Mouse (Mus musculus) CH12.LX (cell line): ENCODE results near the gene Cabp2. TPM values are rescaled to one million over a fixed set of nuclear protein-coding genes. Genes with fewer than 3 reads are reported as not detected.

ENCODE experiments used
- DNase-seq: peaks from one replicate; pipeline ENCODE4 v3.0.0-alpha.2; 2013; ENCODE audit errors: extremely low read depth
- H3K27ac ChIP-seq: 2 replicates; pipeline ENCODE4 v1.5.1; 2012; ENCODE audit warnings: low read depth, mild to moderate bottlenecking, control low read depth, moderate library complexity; ENCODE audit not compliant: insufficient read depth
- H3K27me3 ChIP-seq: replicated peaks from 2 replicates; pipeline ENCODE3; 2012; ENCODE audit warnings: inconsistent platforms
- H3K36me3 ChIP-seq, 2 experiments: replicated peaks in 1 of 2; 2 replicates each; pipeline versions ENCODE3 to v1.6.1; 2012; ENCODE audit warnings: inconsistent platforms in 1 of 2, low read length in 1 of 2, mild to moderate bottlenecking in 1 of 2, mixed read lengths in 1 of 2, moderate library complexity in 1 of 2; ENCODE audit not compliant: control insufficient read depth in 1 of 2, insufficient read depth in 1 of 2
- H3K4me1 ChIP-seq, 2 experiments: 2 replicates each; pipeline ENCODE4 v1.6.1; 2012; ENCODE audit warnings: inconsistent platforms in 1 of 2, moderate library complexity in 1 of 2; ENCODE audit not compliant: insufficient read depth in 2 of 2, control insufficient read depth in 1 of 2
- H3K4me2 ChIP-seq: 2 replicates; pipeline ENCODE4 v1.6.1; 2012; ENCODE audit warnings: low read depth, mild to moderate bottlenecking, control low read depth; ENCODE audit not compliant: poor library complexity, insufficient read depth, severe bottlenecking
- H3K4me3 ChIP-seq, 3 experiments: fragments of 150-350 bp in 1 of 3; sonication (generic) in 1 of 3; replicated peaks in 1 of 3; 2 replicates each; pipeline versions ENCODE3 to v1.5.1; 2011 to 2012; ENCODE audit warnings: low read depth in 2 of 3, low read length in 2 of 3, mild to moderate bottlenecking in 2 of 3, moderate library complexity in 2 of 3, control low read depth in 1 of 3, improper control_type of control experiment in 1 of 3, inconsistent platforms in 1 of 3, mixed read lengths in 1 of 3; ENCODE audit not compliant: poor library complexity in 1 of 3
- H3K79me2 ChIP-seq: replicated peaks from 2 replicates; pipeline ENCODE4 v1.6.1; 2012; ENCODE audit warnings: mild to moderate bottlenecking, moderate library complexity; ENCODE audit not compliant: control insufficient read depth, poor library complexity, insufficient read depth, severe bottlenecking; ENCODE audit errors: extremely low read depth
- H3K9ac ChIP-seq: 2 replicates; pipeline ENCODE4 v1.6.1; 2012; ENCODE audit warnings: low read depth, mild to moderate bottlenecking, control low read depth, moderate library complexity; ENCODE audit not compliant: insufficient read depth
- H3K9me3 ChIP-seq: replicated peaks from 2 replicates; pipeline ENCODE3; 2012; ENCODE audit warnings: low read length, inconsistent platforms, mixed read lengths
- BHLHE40 ChIP-seq: IDR thresholded peaks from 2 replicates; pipeline ENCODE4 v1.6.1; 2011; ENCODE audit warnings: mild to moderate bottlenecking, low read depth, low read length, improper control_type of control experiment
- CHD1 ChIP-seq: IDR thresholded peaks from 2 replicates; pipeline ENCODE4 v1.6.1; 2012; ENCODE audit warnings: low read depth, low read length, improper control_type of control experiment, inconsistent platforms
- CHD2 ChIP-seq: IDR thresholded peaks from 2 replicates; pipeline ENCODE4 v1.6.1; 2011; ENCODE audit warnings: low read length, improper control_type of control experiment
- CTCF ChIP-seq, 2 experiments: IDR thresholded peaks in 1 of 2; conservative IDR thresholded peaks in 1 of 2; 2 replicates each; pipeline ENCODE4 v1.5.1; 2011 to 2012; ENCODE audit warnings: low read depth in 2 of 2, low read length in 2 of 2, improper control_type of control experiment in 1 of 2, inconsistent platforms in 1 of 2, mild to moderate bottlenecking in 1 of 2, moderate library complexity in 1 of 2
- E2F4 ChIP-seq: IDR thresholded peaks from 2 replicates; pipeline ENCODE4 v1.6.1; 2011; ENCODE audit warnings: low read depth, low read length, improper control_type of control experiment; ENCODE audit not compliant: insufficient replicate concordance
- ELF1 ChIP-seq: IDR thresholded peaks from 2 replicates; pipeline ENCODE4 v1.6.1; 2014; ENCODE audit warnings: low read depth, mild to moderate bottlenecking, inconsistent platforms, low read length, improper control_type of control experiment
- EP300 ChIP-seq: IDR thresholded peaks from 2 replicates; pipeline ENCODE4 v1.6.1; 2011; ENCODE audit warnings: low read length, improper control_type of control experiment
- ETS1 ChIP-seq: conservative IDR thresholded peaks from 2 replicates; pipeline ENCODE4 v1.6.1; 2012; ENCODE audit warnings: low read depth, mild to moderate bottlenecking, inconsistent platforms, low read length, improper control_type of control experiment, moderate library complexity
- GABPA ChIP-seq: IDR thresholded peaks from 2 replicates; pipeline ENCODE4 v1.6.1; 2012; ENCODE audit warnings: low read depth, low read length, improper control_type of control experiment, inconsistent platforms; ENCODE audit not compliant: insufficient replicate concordance
- HCFC1 ChIP-seq: IDR thresholded peaks from 2 replicates; pipeline ENCODE4 v1.6.1; 2012; ENCODE audit warnings: low read depth, mild to moderate bottlenecking, inconsistent platforms, low read length, improper control_type of control experiment
- IRF4 ChIP-seq: IDR thresholded peaks from 2 replicates; pipeline ENCODE4 v1.6.1; 2014; ENCODE audit warnings: low read depth, mild to moderate bottlenecking, inconsistent platforms, low read length, improper control_type of control experiment
- JUN ChIP-seq: IDR thresholded peaks from 2 replicates; pipeline ENCODE4 v1.6.1; 2011; ENCODE audit warnings: low read depth, mild to moderate bottlenecking, low read length, improper control_type of control experiment, moderate library complexity; ENCODE audit not compliant: insufficient read depth
- JUND ChIP-seq: conservative IDR thresholded peaks from 2 replicates; pipeline ENCODE4 v1.6.1; 2011; ENCODE audit warnings: low read depth, low read length, improper control_type of control experiment
- KAT2A ChIP-seq: IDR thresholded peaks from 2 replicates; pipeline ENCODE4 v1.6.1; 2012; ENCODE audit warnings: low read length, improper control_type of control experiment, inconsistent platforms; ENCODE audit not compliant: insufficient replicate concordance
- MAFK ChIP-seq: IDR thresholded peaks from 2 replicates; pipeline ENCODE4 v1.6.1; 2011; ENCODE audit warnings: low read length, improper control_type of control experiment; ENCODE audit not compliant: insufficient replicate concordance
- MAX ChIP-seq: IDR thresholded peaks from 2 replicates; pipeline ENCODE4 v1.6.1; 2011; ENCODE audit warnings: low read length, improper control_type of control experiment
- MAZ ChIP-seq: IDR thresholded peaks from 2 replicates; pipeline ENCODE4 v1.6.1; 2012; ENCODE audit warnings: low read depth, mild to moderate bottlenecking, inconsistent platforms, low read length, improper control_type of control experiment, moderate library complexity
- MEF2A ChIP-seq: IDR thresholded peaks from 2 replicates; pipeline ENCODE4 v1.6.1; 2014; ENCODE audit warnings: low read depth, mild to moderate bottlenecking, inconsistent platforms, low read length, improper control_type of control experiment, borderline replicate concordance
- MXI1 ChIP-seq: IDR thresholded peaks from 2 replicates; pipeline ENCODE4 v1.6.1; 2011; ENCODE audit warnings: mild to moderate bottlenecking, low read depth, low read length, improper control_type of control experiment
- MYC ChIP-seq: IDR thresholded peaks from 2 replicates; pipeline ENCODE4 v1.6.1; 2011; ENCODE audit warnings: low read depth, mild to moderate bottlenecking, improper control_type of control experiment, low read length
- NELFE ChIP-seq: IDR thresholded peaks from 2 replicates; pipeline ENCODE4 v1.6.1; 2011; ENCODE audit warnings: low read depth, low read length, improper control_type of control experiment
- NRF1 ChIP-seq: IDR thresholded peaks from 2 replicates; pipeline ENCODE4 v1.6.1; 2014; ENCODE audit warnings: low read depth, mild to moderate bottlenecking, inconsistent platforms, low read length, improper control_type of control experiment, moderate library complexity
- PAX5 ChIP-seq: IDR thresholded peaks from 2 replicates; pipeline ENCODE4 v1.6.1; 2012; ENCODE audit warnings: low read length, inconsistent platforms, mixed read lengths
- POLR2A ChIP-seq: IDR thresholded peaks from 2 replicates; pipeline ENCODE4 v1.6.1; 2011; ENCODE audit warnings: low read depth, mild to moderate bottlenecking, improper control_type of control experiment, low read length
- POLR2AphosphoS2 ChIP-seq: IDR thresholded peaks from 2 replicates; pipeline ENCODE4 v1.6.1; 2011; ENCODE audit warnings: low read depth, low read length, improper control_type of control experiment
- RAD21 ChIP-seq: IDR thresholded peaks from 2 replicates; pipeline ENCODE4 v1.6.1; 2011; ENCODE audit warnings: low read depth, mild to moderate bottlenecking, low read length, improper control_type of control experiment, moderate library complexity
- RCOR1 ChIP-seq: conservative IDR thresholded peaks from 2 replicates; pipeline ENCODE4 v1.6.1; 2012; ENCODE audit warnings: low read depth, mild to moderate bottlenecking, inconsistent platforms, low read length, improper control_type of control experiment
- SIN3A ChIP-seq: IDR thresholded peaks from 2 replicates; pipeline ENCODE4 v1.6.1; 2012; ENCODE audit warnings: low read length, improper control_type of control experiment, inconsistent platforms
- SMC3 ChIP-seq: IDR thresholded peaks from 2 replicates; pipeline ENCODE4 v1.6.1; 2011; ENCODE audit warnings: low read depth, low read length, improper control_type of control experiment
- TBP ChIP-seq: conservative IDR thresholded peaks from 2 replicates; pipeline ENCODE4 v1.6.1; 2011; ENCODE audit warnings: low read depth, low read length, improper control_type of control experiment
- TCF12 ChIP-seq: IDR thresholded peaks from 2 replicates; pipeline ENCODE4 v1.6.1; 2014; ENCODE audit warnings: low read depth, mild to moderate bottlenecking, inconsistent platforms, low read length, improper control_type of control experiment
- UBTF ChIP-seq: IDR thresholded peaks from 2 replicates; pipeline ENCODE4 v1.6.1; 2012; ENCODE audit warnings: low read depth, mild to moderate bottlenecking, inconsistent platforms, low read length, improper control_type of control experiment, moderate library complexity
- USF1 ChIP-seq: IDR thresholded peaks from 2 replicates; pipeline ENCODE4 v1.6.1; 2014; ENCODE audit warnings: low read depth, mild to moderate bottlenecking, inconsistent platforms, low read length, improper control_type of control experiment
- USF2 ChIP-seq: conservative IDR thresholded peaks from 2 replicates; pipeline ENCODE4 v1.6.1; 2011; ENCODE audit warnings: low read depth, low read length, improper control_type of control experiment
- ZC3H11A ChIP-seq: IDR thresholded peaks from 2 replicates; pipeline ENCODE4 v1.6.1; 2012; ENCODE audit warnings: low read depth, mild to moderate bottlenecking, inconsistent platforms, low read length, improper control_type of control experiment
- ZKSCAN1 ChIP-seq: IDR thresholded peaks from 2 replicates; pipeline ENCODE4 v1.6.1; 2012; ENCODE audit warnings: low read depth, inconsistent platforms, low read length, improper control_type of control experiment, borderline replicate concordance
- ZMIZ1 ChIP-seq: IDR thresholded peaks from 2 replicates; pipeline ENCODE4 v1.6.1; 2012; ENCODE audit warnings: low read depth, mild to moderate bottlenecking, inconsistent platforms, low read length, improper control_type of control experiment
- ZNF384 ChIP-seq: IDR thresholded peaks from 2 replicates; pipeline ENCODE4 v1.6.1; 2012; ENCODE audit warnings: low read depth, low read length, improper control_type of control experiment, inconsistent platforms
- dilution Hi-C: fragments of 300-500 bp; cut with MboI; formaldehyde crosslinking; loops from 2 replicates; pipeline ENCODE4 v1.14.3; 2020; ENCODE audit warnings: low sequenced_read_pairs; ENCODE audit not compliant: extremely low pct_unique_long_range_greater_than_20kb, extremely low pct_ligation_motif_present
- in situ Hi-C: fragments of 300-500 bp; cut with MboI; formaldehyde crosslinking; loops from 3 replicates; pipeline ENCODE4 v1.14.3; 2019; ENCODE audit warnings: low sequenced_read_pairs, low pct_ligation_motif_present, low pct_unique_long_range_greater_than_20kb, mixed read lengths
- polyA plus RNA-seq: library from polyadenylated mRNA; unstranded; fragments of >175 nt; gene quantifications from 2 replicates; pipeline ENCODE4 v1.2.1, GENCODE M21; 2012; ENCODE audit warnings: low read depth; ENCODE audit not compliant: insufficient read length
- total RNA-seq, 2 experiments: library from RNA; depleted of rRNA; stranded (reverse); fragments of 300-350 nt in 1 of 2; fragments of >200 nt in 1 of 2; gene quantifications; 2 replicates each; pipeline ENCODE4 v1.2.3; 2012 to 2014

Cabp2 gene
- total and polyA plus RNA-seq, 3 experiments: not detected

- peak overlapping the region; percentile 27 to 63 (median 49) for H3K4me3 ChIP-seq
- peaks cover 6% of the 10 kb centered on the region; the same call in 1 of the 2 replicates for H3K79me2 ChIP-seq
- in situ Hi-C loops (no loop called here), dilution Hi-C loops (no loop called here)
- TF ChIP-seq NELFE (peak; percentile 59), CTCF (conservative IDR thresholded peaks at IDR 0.05 in 1 of 2, IDR thresholded peaks at IDR 0.05 in 1 of 2; ENCODE audit: low read depth in 2 of 2, low read length in 2 of 2) (no peak), SIN3A (0 out of 2 replicates have a peak, but pooled peaks have one; percentile 41), POLR2A (peak; percentile 72), MAX (peak; percentile 100), KAT2A (peak; percentile 88), MAFK (peak; percentile 46; the same call in 1 of the 2 replicates), ZNF384 (peak; percentile 37; the same call in 1 of the 2 replicates), BHLHE40 (no peak), SMC3 (no peak), POLR2AphosphoS2 (no peak), CHD1 (no peak), MYC (no peak), MEF2A (no peak; the same call in 1 of the 2 replicates), GABPA (no peak; the same call in 1 of the 2 replicates), ELF1 (peak; percentile 93), EP300 (no peak), RCOR1 (no peak), NRF1 (peak; percentile 95), ZC3H11A (no peak), MXI1 (no peak), CHD2 (peak; percentile 70; the same call in 1 of the 2 replicates), ETS1 (peak; percentile 34; the same call in 1 of the 2 replicates), MAZ (no peak; the same call in 1 of the 2 replicates), USF2 (peak; percentile 41; the same call in 1 of the 2 replicates), ZMIZ1 (0 out of 2 replicates have a peak, but pooled peaks have one; percentile 62), TBP (0 out of 2 replicates have a peak, but pooled peaks have one; percentile 56), IRF4 (peak; percentile 25; the same call in 1 of the 2 replicates), JUND (no peak), HCFC1 (peak; percentile 95), JUN (no peak), UBTF (no peak), PAX5 (no peak), RAD21 (no peak), USF1 (no peak), E2F4 (no peak), TCF12 (peak; percentile 85), ZKSCAN1 (no peak)
- no peaks in the 10 kb centered on the region for H3K9me3 ChIP-seq
- H3K27ac ChIP-seq: peak overlapping the region; percentile 58
- H3K4me2 ChIP-seq: peak overlapping the region; percentile 21; the same call in 1 of the 2 replicates
- H3K9ac ChIP-seq: peak overlapping the region; percentile 33; the same call in 1 of the 2 replicates
- no peaks in the 10 kb centered on the region for H3K27me3 ChIP-seq
- peaks cover 17 to 69% of the 10 kb centered on the region in 2 experiments for H3K4me1 ChIP-seq
- H3K36me3 ChIP-seq: peaks cover 17 to 32% of the 10 kb centered on the region in 2 experiments
- peak; percentile 99 for DNase-seq
These were observed 39.9 kb downstream of the Cabp2 start for GRCm38 (mm10) chr19:4121097-4121805.
